Mouse (Mus musculus) ovary, postnatal 36 days (tissue): ENCODE results near the gene Spast.

ENCODE experiments used
- DNase-seq: peaks from one replicate; pipeline ENCODE4 v3.0.0; 2022; ENCODE audit warnings: low spot score, mixed read lengths

Spast gene

GRCm38 (mm10) chr17:74424401-74425005 is 85.7 kb downstream of the Spast start:
- no peak for DNase-seq

- DNase-seq = no peak
These were observed 91.3 kb downstream of the Spast start for GRCm38 (mm10) chr17:74430074-74430473.

- DNase-seq = no peak
These were observed 92.7 kb downstream of the Spast start for GRCm38 (mm10) chr17:74431481-74431880.

GRCm38 (mm10) chr17:74432631-74433030 is 93.8 kb downstream of the Spast start:
- DNase-seq = no peak

GRCm38 (mm10) chr17:74437762-74438161 is 99.0 kb downstream of the Spast start:
- no peak for DNase-seq

GRCm38 (mm10) chr17:74440486-74440885 is 101.7 kb downstream of the Spast start:
- no peak for DNase-seq
